Mouse (Mus musculus) left cerebral cortex, adult 2 months (tissue): Measurements from ENCODE around the gene Evi5l. TPM values are rescaled to one million over a fixed set of nuclear protein-coding genes. Genes with fewer than 3 reads are reported as not detected.

Experiments used
- DNase-seq, 2 experiments: peaks; one replicate each; pipeline ENCODE4 v3.0.0; 2021 to 2022; ENCODE audit warnings: low spot score in 2 of 2, mixed read lengths in 1 of 2; ENCODE audit errors: extremely low spot score in 1 of 2
- H3K27ac ChIP-seq: fragments of 200-600 bp; 2 replicates; pipeline ENCODE4 v1.8.1; 2022
- H3K4me3 ChIP-seq: fragments of 200-600 bp; 2 replicates; pipeline ENCODE4 v1.8.1; 2022
- CTCF ChIP-seq: fragments of 200-600 bp; IDR thresholded peaks from 2 replicates; pipeline ENCODE4 v1.8.1; 2022; ENCODE audit warnings: antibody characterized with exemption, mild to moderate bottlenecking, moderate library complexity
- intact Hi-C: fragments of 180-260 bp; cut with DNase I; formaldehyde crosslinking; loops from one replicate; pipeline ENCODE4 v1.15.1; 2025
- long read RNA-seq, 2 experiments: library from polyadenylated mRNA; stranded (forward); transcript quantifications; one replicate each; pipeline ENCODE4 v2.0.0; 2021; ENCODE audit warnings: borderline mapping rate in 2 of 2
- total RNA-seq, 2 experiments: library from RNA; stranded (reverse); gene quantifications; 2 replicates each; pipeline ENCODE4 v1.2.3; 2021

Gene Evi5l
- 100 to 1,000 TPM; 107 to 110 TPM for total RNA-seq
- long read RNA-seq, experiment 1, transcript Evi5l-208 (19 exons, 3,728 nt), result minor isoform, 7 of 238 reads
- long read RNA-seq, experiment 1, transcript Evi5l-203 (20 exons, 3,938 nt), result major isoform, 145 of 238 reads
- long read RNA-seq, experiment 1, partial matches to known transcripts, result 17 of 238 reads
- long read RNA-seq, experiment 1, other reads (novel, unspliced or antisense), result 66 of 238 reads
- long read RNA-seq, experiment 2, transcript Evi5l-203 (20 exons, 3,938 nt), result major isoform, 126 of 216 reads
- long read RNA-seq, experiment 2, partial matches to known transcripts, result 14 of 216 reads
- long read RNA-seq, experiment 2, other reads (novel, unspliced or antisense), result 66 of 216 reads

- peak; percentile 98 to 99 for DNase-seq
- intact Hi-C loops, result loop anchor here (5.0 to 10.0 kb wide), 3 partner anchors 91 to 509 kb away; partner anchors contain the start of gene Ctxn1
- TF ChIP-seq CTCF, result no peak
- Histone ChIP-seq H3K4me3 (peak within 1 kb of the TSS; percentile 76), H3K27ac (peak within 1 kb of the TSS; percentile 93)
These were observed at the start of gene Evi5l for GRCm38 (mm10) chr8:4165852-4166751. TSS of gene Evi5l (plus strand) at chr8:4166567.

- TF ChIP-seq CTCF, result no peak
- DNase-seq, result no peak
- Histone ChIP-seq H3K27ac (no peak within 1 kb of the TSS), H3K4me3 (no peak within 1 kb of the TSS)
- intact Hi-C loops, result no loop called here
These were observed 32.6 kb upstream of the Evi5l start, which contains the start of gene Cd209g for GRCm38 (mm10) chr8:4133798-4134197. TSS of gene Cd209g (plus strand) at chr8:4134098.

- peak; percentile 73 for TF ChIP-seq CTCF
- H3K4me3 ChIP-seq, result no peak overlapping the region
- no peak overlapping the region for H3K27ac ChIP-seq
- peak; percentile 76 to 78 for DNase-seq
- intact Hi-C loops, result loop anchor here (2.0 to 10.0 kb wide), 4 partner anchors 117 to 449 kb away; partner anchors contain the start of gene Ctxn1
These were observed 26.4 kb upstream of the Evi5l start for GRCm38 (mm10) chr8:4139660-4140646.

GRCm38 (mm10) chr8:4141721-4142120 lies 24.6 kb upstream of the Evi5l start:
- no peak for DNase-seq
- intact Hi-C loops, result loop anchor here (2.0 to 10.0 kb wide), 4 partner anchors 116 to 447 kb away; partner anchors contain the start of gene Ctxn1
- peak; percentile 28 for TF ChIP-seq CTCF
- no peak overlapping the region for H3K4me3 ChIP-seq
- H3K27ac ChIP-seq, result no peak overlapping the region

GRCm38 (mm10) chr8:4147272-4147671 lies 19.1 kb upstream of the Evi5l start:
- no peak overlapping the region for H3K27ac ChIP-seq
- no peak for TF ChIP-seq CTCF
- intact Hi-C loops, result loop anchor here (10.0 kb wide), 1 partner anchor 228 kb away; no protein-coding TSS in a partner anchor
- H3K4me3 ChIP-seq, result no peak overlapping the region
- DNase-seq, result no peak

GRCm38 (mm10) chr8:4154878-4155277 lies 11.5 kb upstream of the Evi5l start:
- TF ChIP-seq CTCF, result no peak
- intact Hi-C loops, result no loop called here

GRCm38 (mm10) chr8:4162786-4163185 lies 3.6 kb upstream of the Evi5l start:
- intact Hi-C loops, result loop anchor here (10.0 kb wide), 2 partner anchors 352 to 512 kb away; no protein-coding TSS in a partner anchor
- no peak overlapping the region for H3K4me3 ChIP-seq
- no peak for DNase-seq
- H3K27ac ChIP-seq, result no peak overlapping the region
- TF ChIP-seq CTCF, result no peak

More at GRCm38 (mm10) chr8:4154878-4155277, 11.5 kb upstream of the Evi5l start:
- no peak for DNase-seq
- Histone ChIP-seq H3K4me3 (no peak overlapping the region), H3K27ac (no peak overlapping the region)

GRCm38 (mm10) chr8:4165176-4165851 lies 1.1 kb upstream of the Evi5l start:
- intact Hi-C loops, result loop anchor here (5.0 to 10.0 kb wide), 3 partner anchors 92 to 509 kb away; partner anchors contain the start of gene Ctxn1
- no peak for TF ChIP-seq CTCF
- Histone ChIP-seq H3K27ac (peak overlapping the region; percentile 47; the same call in 1 of the 2 replicates), H3K4me3 (peak overlapping the region; percentile 41)
- no peak for DNase-seq

GRCm38 (mm10) chr8:4166881-4167525 lies 636 bp downstream of the Evi5l start:
- H3K4me3 ChIP-seq, result peak overlapping the region; percentile 76
- intact Hi-C loops, result loop anchor here (5.0 to 10.0 kb wide), 3 partner anchors 90 to 508 kb away; partner anchors contain the start of gene Ctxn1
- no peak for TF ChIP-seq CTCF
- H3K27ac ChIP-seq, result peak overlapping the region; percentile 93
- no peak for DNase-seq
